In genomic region chr1:74042711-74043467, GRCm38 (mm10) we compare ENCODE assay signal across 9 mouse cellular contexts.
DNase-seq lines count a peak whose midpoint lies in the region; ATAC-seq and TF ChIP-seq lines count a peak whose summit lies in the region.
"Had no signal": no experiment of that assay in that cellular context is flagged by ENCODE, and none has a peak within 500 bp of the region (broad histone marks: within the 10 kb centered on the region; RNA-seq: fewer than 3 reads in every experiment).

No protein-coding gene starts in this region.

- H3K4me2 ChIP-seq in embryonic facial prominence, embryonic 12.5 days (replicated peaks): no peak overlapping the region
- no peak overlapping the region for H3K4me2 ChIP-seq in liver, embryonic 15.5 days

- no peaks in the 10 kb centered on the region for H3K27me3 ChIP-seq in liver, adult 2 months (ENCODE audit: control insufficient read depth, insufficient read depth, low read length)
- no peaks in the 10 kb centered on the region for H3K27me3 ChIP-seq in embryonic facial prominence, embryonic 12.5 days
- H3K27me3 ChIP-seq in kidney, adult 2 months (replicated peaks; ENCODE audit: control insufficient read depth, insufficient read depth, low read length): no peaks in the 10 kb centered on the region
- peaks cover 4% of the 10 kb centered on the region for H3K27me3 ChIP-seq in liver, embryonic 15.5 days

- no peak for TF ChIP-seq CTCF in liver, adult 2 months (IDR thresholded peaks at IDR 0.05; ENCODE audit: low read depth, low read length)
- no peak for TF ChIP-seq CTCF in kidney, adult 2 months (conservative IDR thresholded peaks at IDR 0.05; ENCODE audit: insufficient read depth, insufficient read length, low read depth, low read length)

- peaks cover 44% of the 10 kb centered on the region for H3K79me2 ChIP-seq in liver, adult 2 months (ENCODE audit: control insufficient read depth, insufficient read depth, low read length)

- no peak overlapping the region for H3K4me3 ChIP-seq in liver, adult 2 months (ENCODE audit: insufficient read depth, low read depth, low read length)
- H3K4me3 ChIP-seq in embryonic facial prominence, embryonic 12.5 days: no peak overlapping the region
- H3K4me3 ChIP-seq in kidney, adult 2 months (ENCODE audit: insufficient read depth, low read depth, low read length): no peak overlapping the region
- no peak overlapping the region for H3K4me3 ChIP-seq in liver, embryonic 15.5 days (replicated peaks)
- H3K4me3 ChIP-seq: layer of hippocampus, adult 2 months had no signal

- no peak for DNase-seq in liver, adult 2 months (ENCODE audit: extremely low read depth, low read depth, low spot score)
- no peak for DNase-seq in liver
- peak; percentile 80 for DNase-seq in kidney, adult 2 months
- DNase-seq in urinary bladder, adult 2 months (ENCODE audit: low spot score): no peak
- no peak for DNase-seq in adrenal gland, postnatal 25 days
- DNase-seq: thymus, adult 18-20 months had no signal

- peak overlapping the region; percentile 86 for H3K27ac ChIP-seq in liver, adult 2 months (replicated peaks; ENCODE audit: insufficient read depth, low read depth, low read length)
- peak overlapping the region; percentile 85 for H3K27ac ChIP-seq in embryonic facial prominence, embryonic 12.5 days
- peak overlapping the region; percentile 43; the same call in 1 of the 2 replicates for H3K27ac ChIP-seq in kidney, adult 2 months (ENCODE audit: insufficient read depth, low read depth, low read length)
- peak overlapping the region; percentile 65 for H3K27ac ChIP-seq in liver, embryonic 15.5 days (replicated peaks)
- H3K27ac ChIP-seq: layer of hippocampus, adult 2 months had no signal

- ATAC-seq in embryonic facial prominence, embryonic 12.5 days (ENCODE audit: insufficient number of reproducible peaks, insufficient read depth, low FRiP score, low TSS enrichment): no peak
- no peak for ATAC-seq in liver, embryonic 15.5 days (ENCODE audit: insufficient read depth)

- peaks cover 40% of the 10 kb centered on the region for H3K4me1 ChIP-seq in liver, adult 2 months (ENCODE audit: control insufficient read depth, insufficient read depth, low read length)
- H3K4me1 ChIP-seq in embryonic facial prominence, embryonic 12.5 days: peaks cover 55% of the 10 kb centered on the region
- peaks cover 64% of the 10 kb centered on the region for H3K4me1 ChIP-seq in kidney, adult 2 months (ENCODE audit: control insufficient read depth, insufficient read depth, low read length)
- peaks cover 67% of the 10 kb centered on the region for H3K4me1 ChIP-seq in liver, embryonic 15.5 days (replicated peaks)

- H3K9me3 ChIP-seq in embryonic facial prominence, embryonic 12.5 days: no peaks in the 10 kb centered on the region
- H3K9me3 ChIP-seq in liver, embryonic 15.5 days (replicated peaks): no peaks in the 10 kb centered on the region

- H3K36me3 ChIP-seq in liver, adult 2 months (ENCODE audit: control insufficient read depth, insufficient read depth, low read length): no peaks in the 10 kb centered on the region
- peaks cover 4% of the 10 kb centered on the region for H3K36me3 ChIP-seq in embryonic facial prominence, embryonic 12.5 days
- no peaks in the 10 kb centered on the region for H3K36me3 ChIP-seq in kidney, adult 2 months (ENCODE audit: control insufficient read depth, insufficient read depth, low read length)
- no peaks in the 10 kb centered on the region for H3K36me3 ChIP-seq in liver, embryonic 15.5 days (replicated peaks)

- no peak for TF ChIP-seq POLR2A in liver, adult 2 months (IDR thresholded peaks at IDR 0.05; ENCODE audit: extremely low read depth, insufficient read depth, low read length)
- TF ChIP-seq POLR2A in kidney, adult 2 months (IDR thresholded peaks at IDR 0.05; ENCODE audit: low read depth, low read length): no peak

- WGBS in liver, adult 2 months: 63% methylated on average over 3 of the region's 3 CpGs
- WGBS in embryonic facial prominence, embryonic 12.5 days: 47% methylated on average over 3 of the region's 3 CpGs
- WGBS in kidney, adult 2 months: 47% methylated on average over 3 of the region's 3 CpGs
- WGBS in liver, embryonic 15.5 days (ENCODE audit: insufficient replicate concordance): 41% methylated on average over 3 of the region's 3 CpGs

- peak overlapping the region; percentile 47 for H3K9ac ChIP-seq in liver, adult 2 months (ENCODE audit: low read depth, low read length)
- H3K9ac ChIP-seq in embryonic facial prominence, embryonic 12.5 days: no peak overlapping the region
- H3K9ac ChIP-seq in liver, embryonic 15.5 days: no peak overlapping the region
